Mouse (Mus musculus) kidney, adult 18-20 months (tissue): Measurements from ENCODE around the gene Zfp92.

Experiments used
- DNase-seq: peaks from one replicate; pipeline ENCODE4 v3.0.0; 2021

Gene Zfp92

DNA sequence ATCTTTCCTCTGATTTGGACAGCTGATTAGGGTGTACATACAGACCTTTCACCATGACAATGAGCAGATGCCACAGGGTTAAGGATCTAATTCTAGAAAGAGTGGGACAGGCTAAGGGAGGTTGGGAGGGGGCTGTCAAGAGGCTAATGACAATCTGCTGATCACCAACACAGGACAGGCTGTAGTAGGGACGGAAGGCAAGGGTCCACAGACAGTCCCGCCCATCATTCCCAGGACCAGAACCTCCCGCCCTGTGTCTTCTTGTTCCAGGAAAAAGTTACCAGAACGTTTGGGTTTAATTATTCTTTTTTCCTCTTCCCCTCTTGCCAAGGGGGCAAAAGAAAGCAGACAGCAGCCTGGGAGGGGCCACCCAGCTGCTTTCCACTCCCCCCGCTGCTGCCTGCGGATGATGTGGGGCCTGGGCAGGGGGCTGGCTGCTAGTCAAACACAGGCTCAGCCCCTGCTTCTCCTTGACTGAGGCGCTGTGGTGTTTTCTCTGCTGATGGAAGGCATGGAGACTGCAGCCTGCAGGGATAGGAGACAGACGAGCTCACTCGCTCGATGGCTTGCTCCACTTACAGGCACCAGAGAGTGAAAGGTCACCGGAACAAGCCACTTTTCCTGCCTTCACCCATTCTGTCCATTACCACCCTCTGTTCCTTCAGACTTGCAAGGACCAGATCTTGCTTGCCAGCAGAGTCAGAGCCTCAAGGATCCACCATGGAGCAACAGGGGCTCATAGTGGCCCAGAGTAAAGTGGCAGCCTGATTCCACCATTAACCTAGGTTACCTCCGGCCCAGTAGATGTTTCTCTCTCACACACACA lies 63.7 kb downstream of the Zfp92 start:
- DNase-seq, result no peak

DNA sequence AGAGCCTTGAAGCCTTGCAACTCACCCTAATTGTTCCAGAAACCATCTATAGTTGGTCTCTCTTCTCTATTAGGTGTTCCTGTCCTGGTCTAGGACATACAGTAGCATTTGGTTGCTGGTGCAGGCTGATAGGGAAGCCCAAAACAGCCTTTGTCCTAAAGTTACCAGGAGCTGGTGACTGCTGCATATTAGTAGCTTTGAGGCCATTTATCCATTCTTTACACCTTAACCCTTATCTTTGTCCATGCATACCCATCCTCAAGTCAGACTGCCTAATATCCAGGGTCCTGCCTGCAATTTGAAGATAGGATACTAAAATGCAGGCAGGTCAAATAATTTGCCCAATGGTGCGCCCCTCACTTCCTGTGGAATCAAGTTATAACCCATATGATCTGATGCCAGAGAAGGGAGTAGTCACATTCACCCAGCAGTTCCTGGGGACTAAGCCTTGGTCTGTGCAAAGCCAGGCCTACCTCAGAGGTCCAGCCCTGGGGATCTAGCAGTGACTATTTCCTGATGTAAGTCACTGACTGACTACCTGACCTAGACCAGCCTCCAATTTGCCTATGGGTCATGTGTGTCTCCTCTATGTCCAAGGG lies 64.9 kb downstream of the Zfp92 start:
- no peak for DNase-seq

DNA sequence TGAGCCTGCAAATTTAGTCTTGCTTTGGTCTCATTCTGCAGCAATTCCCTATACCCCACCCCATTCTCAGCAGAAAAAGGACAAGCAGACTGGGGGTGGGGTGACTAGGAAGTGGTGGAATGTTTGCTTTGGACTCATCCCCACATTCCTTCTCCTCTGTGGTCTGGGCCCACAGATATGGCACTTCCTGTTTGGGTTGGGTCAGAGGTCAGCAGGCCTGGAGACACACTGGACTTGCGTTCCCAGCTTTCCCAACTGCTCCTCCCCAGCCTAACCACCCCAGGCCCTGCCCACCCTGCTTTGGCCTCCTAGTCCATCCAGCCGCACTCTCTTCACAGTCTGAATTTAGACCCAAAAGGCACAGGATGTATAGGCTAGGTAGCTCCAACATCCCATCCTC lies 65.7 kb downstream of the Zfp92 start:
- DNase-seq, result peak; percentile 53

- no peak for DNase-seq
Measured at GRCm38 (mm10) chrX:73477500-73477899, 66.6 kb downstream of the Zfp92 start.
